Mouse (Mus musculus) forebrain, embryonic 11.5 days (tissue): ENCODE results near the gene Katnb1. TPM values are rescaled to one million over a fixed set of nuclear protein-coding genes. Genes with fewer than 3 reads are reported as not detected.

Source experiments
- ATAC-seq: fragments of 200-750 bp; cut with Nextera tagmentation; replicated peaks from 2 replicates; pipeline ENCODE4 v1.8.0; 2017; ENCODE audit warnings: moderate TSS enrichment; ENCODE audit not compliant: low FRiP score
- DNase-seq: peaks from one replicate; pipeline ENCODE4 v3.0.0-alpha.2; 2017; ENCODE audit warnings: low spot score
- H3K27ac ChIP-seq: fragments of 300-500 bp; sonication (generic); 2 replicates; pipeline ENCODE4 v1.5.1; 2014; ENCODE audit warnings: low read depth, low read length
- H3K27me3 ChIP-seq: fragments of 300-500 bp; sonication (generic); 2 replicates; pipeline ENCODE4 v1.6.1; 2014; ENCODE audit warnings: mild to moderate bottlenecking, low read length, mixed read lengths; ENCODE audit not compliant: control insufficient read depth, insufficient read depth
- H3K36me3 ChIP-seq: fragments of 300-500 bp; sonication (generic); 2 replicates; pipeline ENCODE4 v1.6.1; 2014; ENCODE audit warnings: mild to moderate bottlenecking, low read length, moderate library complexity, mixed read lengths; ENCODE audit not compliant: control insufficient read depth, insufficient read depth
- H3K4me1 ChIP-seq: fragments of 300-500 bp; sonication (generic); replicated peaks from 2 replicates; pipeline ENCODE4 v1.6.1; 2014; ENCODE audit warnings: low read length, mixed read lengths; ENCODE audit not compliant: control insufficient read depth, insufficient read depth
- H3K4me2 ChIP-seq: fragments of 300-500 bp; sonication (generic); 2 replicates; pipeline ENCODE4 v1.6.1; 2014; ENCODE audit warnings: low read depth, mild to moderate bottlenecking, low read length, moderate library complexity, mixed read lengths; ENCODE audit not compliant: severe bottlenecking
- H3K4me3 ChIP-seq: fragments of 300-500 bp; sonication (generic); 2 replicates; pipeline ENCODE4 v1.5.1; 2014; ENCODE audit warnings: low read depth, low read length
- H3K9ac ChIP-seq: fragments of 300-500 bp; sonication (generic); 2 replicates; pipeline ENCODE4 v1.6.1; 2014; ENCODE audit warnings: low read length
- H3K9me3 ChIP-seq: fragments of 300-500 bp; sonication (generic); 2 replicates; pipeline ENCODE4 v1.6.1; 2016; ENCODE audit warnings: low read length, mixed read lengths; ENCODE audit not compliant: control insufficient read depth
- WGBS: fragments of 180-500 bp; shearing (Covaris S2); extraction: QIAGEN DNeasy Blood & Tissue Kit; methylation state at CpG from one replicate; pipeline ENCODE4 v1.1.7; 2014; 5-methylcytosine and 5-hydroxymethylcytosine counted together
- polyA plus RNA-seq: library from polyadenylated mRNA; unstranded; fragments of >200 nt; fragmentation: Nextera tagmentation; extraction: Ambion mirVana; gene quantifications from 2 replicates; pipeline ENCODE4 v1.2.1, GENCODE M21; 2014

Katnb1 gene
- polyA plus RNA-seq, 1 experiment from 2014 or later: 37.5 TPM

GRCm38 (mm10) chr8:95054438-95054837 lies 26.5 kb upstream of the Katnb1 start:
- 68% methylated on average over 6 of the region's 6 CpGs for WGBS
- no peak overlapping the region for H3K27ac ChIP-seq
- H3K36me3 ChIP-seq: no peaks in the 10 kb centered on the region
- no peaks in the 10 kb centered on the region for H3K9me3 ChIP-seq
- H3K4me1 ChIP-seq: no peaks in the 10 kb centered on the region
- ATAC-seq: no peak
- no peak overlapping the region for H3K9ac ChIP-seq
- H3K4me2 ChIP-seq: no peak overlapping the region
- no peak for DNase-seq
- no peaks in the 10 kb centered on the region for H3K27me3 ChIP-seq
- no peak overlapping the region for H3K4me3 ChIP-seq

- 20% methylated on average over 2 of the region's 2 CpGs for WGBS
These were observed 26.0 kb upstream of the Katnb1 start, which contains the start of gene Drc7 for GRCm38 (mm10) chr8:95054927-95055510. Gene Drc7, plus strand, starts transcription at chr8:95055103.

GRCm38 (mm10) chr8:95056414-95056813 lies 24.6 kb upstream of the Katnb1 start:
- no peak overlapping the region for H3K4me3 ChIP-seq
- H3K9me3 ChIP-seq: no peaks in the 10 kb centered on the region
- no peak for DNase-seq
- no peak overlapping the region for H3K9ac ChIP-seq
- ATAC-seq: no peak
- no peak overlapping the region for H3K4me2 ChIP-seq
- no peaks in the 10 kb centered on the region for H3K36me3 ChIP-seq
- no peak overlapping the region for H3K27ac ChIP-seq
- no peaks in the 10 kb centered on the region for H3K4me1 ChIP-seq
- WGBS: 81% methylated on average over 5 of the region's 5 CpGs
- no peaks in the 10 kb centered on the region for H3K27me3 ChIP-seq

More at GRCm38 (mm10) chr8:95054927-95055510, 26.0 kb upstream of the Katnb1 start, which contains the start of gene Drc7:
- Histone ChIP-seq H3K4me3 (no peak within 1 kb of the TSS), H3K9me3 (no peaks in the 10 kb centered on the region), H3K4me1 (no peaks in the 10 kb centered on the region), H3K36me3 (no peaks in the 10 kb centered on the region), H3K4me2 (no peak within 1 kb of the TSS), H3K27me3 (no peaks in the 10 kb centered on the region), H3K27ac (no peak within 1 kb of the TSS), H3K9ac (no peak within 1 kb of the TSS)
- ATAC-seq: peak; percentile 27; the same call in 1 of the 2 replicates
- DNase-seq: no peak

- Histone ChIP-seq H3K4me1 (no peaks in the 10 kb centered on the region), H3K27me3 (no peaks in the 10 kb centered on the region), H3K27ac (no peak overlapping the region), H3K9me3 (no peaks in the 10 kb centered on the region), H3K4me2 (no peak overlapping the region), H3K4me3 (no peak overlapping the region), H3K9ac (no peak overlapping the region), H3K36me3 (no peaks in the 10 kb centered on the region)
- ATAC-seq (no peak), DNase-seq (no peak)
- WGBS: 83% methylated on average over 6 of the region's 6 CpGs
These were observed 22.3 kb upstream of the Katnb1 start for GRCm38 (mm10) chr8:95058661-95059060.

GRCm38 (mm10) chr8:95059812-95060533 lies 21.0 kb upstream of the Katnb1 start:
- Histone ChIP-seq H3K9me3 (no peaks in the 10 kb centered on the region), H3K27ac (no peak overlapping the region), H3K4me2 (no peak overlapping the region), H3K9ac (no peak overlapping the region), H3K4me3 (no peak overlapping the region), H3K36me3 (no peaks in the 10 kb centered on the region), H3K27me3 (no peaks in the 10 kb centered on the region), H3K4me1 (no peaks in the 10 kb centered on the region)
- DNase-seq (no peak), ATAC-seq (no peak)
- WGBS: 70% methylated on average over 6 of the region's 6 CpGs

GRCm38 (mm10) chr8:95064531-95064930 lies 16.5 kb upstream of the Katnb1 start:
- H3K9ac ChIP-seq: no peak overlapping the region
- DNase-seq (no peak), ATAC-seq (no peak)
- 91% methylated on average over 2 of the region's 2 CpGs for WGBS
- H3K4me3 ChIP-seq: no peak overlapping the region
- H3K27ac ChIP-seq: no peak overlapping the region
- H3K4me1 ChIP-seq: no peaks in the 10 kb centered on the region
- no peak overlapping the region for H3K4me2 ChIP-seq
- no peaks in the 10 kb centered on the region for H3K9me3 ChIP-seq
- no peaks in the 10 kb centered on the region for H3K36me3 ChIP-seq
- no peaks in the 10 kb centered on the region for H3K27me3 ChIP-seq

- H3K9me3 ChIP-seq: no peaks in the 10 kb centered on the region
- WGBS: 63% methylated on average over 3 of the region's 3 CpGs
- H3K4me1 ChIP-seq: no peaks in the 10 kb centered on the region
- H3K27me3 ChIP-seq: no peaks in the 10 kb centered on the region
- peak; percentile 75 for DNase-seq
- no peak overlapping the region for H3K4me3 ChIP-seq
- no peaks in the 10 kb centered on the region for H3K36me3 ChIP-seq
- 0 out of 2 replicates have a peak, but pooled peaks have one; percentile 42 for ATAC-seq
- no peak overlapping the region for H3K27ac ChIP-seq
- H3K4me2 ChIP-seq: no peak overlapping the region
- H3K9ac ChIP-seq: no peak overlapping the region
These were observed 13.4 kb upstream of the Katnb1 start for GRCm38 (mm10) chr8:95067582-95067981.

GRCm38 (mm10) chr8:95075504-95075903 lies 5.5 kb upstream of the Katnb1 start:
- H3K27me3 ChIP-seq: no peaks in the 10 kb centered on the region
- DNase-seq (no peak), ATAC-seq (no peak)
- H3K27ac ChIP-seq: no peak overlapping the region
- H3K4me2 ChIP-seq: no peak overlapping the region
- no peak overlapping the region for H3K9ac ChIP-seq
- H3K4me1 ChIP-seq: no peaks in the 10 kb centered on the region
- 80% methylated on average over 3 of the region's 3 CpGs for WGBS
- H3K9me3 ChIP-seq: no peaks in the 10 kb centered on the region
- H3K36me3 ChIP-seq: no peaks in the 10 kb centered on the region
- no peak overlapping the region for H3K4me3 ChIP-seq

GRCm38 (mm10) chr8:95076151-95076550 lies 4.8 kb upstream of the Katnb1 start:
- H3K36me3 ChIP-seq: no peaks in the 10 kb centered on the region
- H3K4me1 ChIP-seq: no peaks in the 10 kb centered on the region
- no peaks in the 10 kb centered on the region for H3K27me3 ChIP-seq
- DNase-seq (no peak), ATAC-seq (no peak)
- no peak overlapping the region for H3K4me2 ChIP-seq
- WGBS: 84% methylated on average over 17 of the region's 17 CpGs
- H3K27ac ChIP-seq: no peak overlapping the region
- H3K9ac ChIP-seq: no peak overlapping the region
- H3K9me3 ChIP-seq: no peaks in the 10 kb centered on the region
- no peak overlapping the region for H3K4me3 ChIP-seq
